Mouse (Mus musculus) heart, embryonic 14.5 days (tissue): Measurements from ENCODE around the gene E4f1. TPM values are rescaled to one million over a fixed set of nuclear protein-coding genes. Genes with fewer than 3 reads are reported as not detected.

ENCODE experiments used
- ATAC-seq: fragments of 200-750 bp; cut with Nextera tagmentation; 2 replicates; pipeline ENCODE4 v1.8.0; 2017; ENCODE audit warnings: low read depth, moderate TSS enrichment; ENCODE audit not compliant: insufficient number of reproducible peaks, insufficient read depth, low FRiP score
- H3K27ac ChIP-seq, 2 experiments: fragments of 200-500 bp in 1 of 2; fragments of 300-500 bp in 1 of 2; sonication (generic) in 1 of 2; replicated peaks in 1 of 2; 2 replicates each; pipeline ENCODE4 v1.5.1; 2012 to 2014; ENCODE audit warnings: low read depth in 2 of 2, low read length in 2 of 2, control low read depth in 1 of 2, mild to moderate bottlenecking in 1 of 2, mixed read lengths in 1 of 2; ENCODE audit not compliant: control insufficient read depth in 1 of 2, insufficient read depth in 1 of 2
- H3K27me3 ChIP-seq: fragments of 300-500 bp; sonication (generic); 2 replicates; pipeline ENCODE4 v1.6.1; 2014; ENCODE audit warnings: mild to moderate bottlenecking, low read length, control low read depth; ENCODE audit not compliant: control insufficient read depth, insufficient read depth
- H3K36me3 ChIP-seq: fragments of 300-500 bp; sonication (generic); 2 replicates; pipeline ENCODE4 v1.6.1; 2014; ENCODE audit warnings: mild to moderate bottlenecking, control low read depth, low read length, mixed read lengths; ENCODE audit not compliant: control insufficient read depth, insufficient read depth
- H3K4me1 ChIP-seq, 2 experiments: fragments of 200-500 bp in 1 of 2; fragments of 300-500 bp in 1 of 2; sonication (generic) in 1 of 2; 2 replicates each; pipeline ENCODE4 v1.6.1; 2012 to 2014; ENCODE audit warnings: low read length in 2 of 2, control low read depth in 1 of 2, mixed read lengths in 1 of 2; ENCODE audit not compliant: control insufficient read depth in 2 of 2, insufficient read depth in 2 of 2
- H3K4me2 ChIP-seq: fragments of 300-500 bp; sonication (generic); 2 replicates; pipeline ENCODE4 v1.6.1; 2014; ENCODE audit warnings: mild to moderate bottlenecking, low read length
- H3K4me3 ChIP-seq, 2 experiments: fragments of 200-500 bp in 1 of 2; fragments of 300-500 bp in 1 of 2; sonication (generic) in 1 of 2; 2 replicates each; pipeline ENCODE4 v1.5.1; 2012 to 2014; ENCODE audit warnings: low read length in 2 of 2, mild to moderate bottlenecking in 2 of 2, control low read depth in 1 of 2, low read depth in 1 of 2, moderate library complexity in 1 of 2; ENCODE audit not compliant: control insufficient read depth in 1 of 2, insufficient read depth in 1 of 2
- H3K9ac ChIP-seq: fragments of 300-500 bp; sonication (generic); 2 replicates; pipeline ENCODE4 v1.6.1; 2014; ENCODE audit warnings: mild to moderate bottlenecking, low read length
- H3K9me3 ChIP-seq: fragments of 300-500 bp; sonication (generic); 2 replicates; pipeline ENCODE4 v1.6.1; 2016; ENCODE audit warnings: low read length, control low read depth; ENCODE audit not compliant: control insufficient read depth
- WGBS: fragments of 180-500 bp; shearing (Covaris S2); extraction: QIAGEN DNeasy Blood & Tissue Kit; methylation state at CpG from one replicate; pipeline ENCODE4 v1.1.7; 2014; 5-methylcytosine and 5-hydroxymethylcytosine counted together
- polyA plus RNA-seq: library from polyadenylated mRNA; unstranded; fragments of >200 nt; fragmentation: Nextera tagmentation; extraction: Ambion mirVana; gene quantifications from 2 replicates; pipeline ENCODE4 v1.2.1, GENCODE M21; 2014

The E4f1 gene
- polyA plus RNA-seq, 1 experiment from 2014 or later: 16.0 TPM

- no peak overlapping the region for H3K9ac ChIP-seq
- H3K4me3 ChIP-seq: no peak overlapping the region
- WGBS: 90% methylated on average over 4 of the region's 4 CpGs
- peaks cover 3 to 4% of the 10 kb centered on the region in 2 experiments; a peak in 2 of 4 replicates for H3K4me1 ChIP-seq
- H3K36me3 ChIP-seq: peaks cover 77% of the 10 kb centered on the region
- H3K4me2 ChIP-seq: no peak overlapping the region
- H3K27me3 ChIP-seq: no peaks in the 10 kb centered on the region
- ATAC-seq: no peak
- H3K27ac ChIP-seq: no peak overlapping the region
- H3K9me3 ChIP-seq: no peaks in the 10 kb centered on the region
Observed at GRCm38 (mm10) chr17:24423114-24423513, 47.0 kb downstream of the E4f1 start.

GRCm38 (mm10) chr17:24416051-24416652, 54.0 kb downstream of the E4f1 start:
- peaks cover 56% of the 10 kb centered on the region for H3K36me3 ChIP-seq
- WGBS: 88% methylated on average over 3 of the region's 3 CpGs
- no peaks in the 10 kb centered on the region for H3K27me3 ChIP-seq
- ATAC-seq: no peak
- H3K9me3 ChIP-seq: no peaks in the 10 kb centered on the region
- peaks cover 4 to 35% of the 10 kb centered on the region in 2 experiments for H3K4me1 ChIP-seq
- H3K4me2 ChIP-seq: peak overlapping the region; percentile 75
- peak overlapping the region in 1 of 2 experiments; percentile 80; a peak in 3 of 4 replicates for H3K4me3 ChIP-seq
- H3K27ac ChIP-seq: no peak overlapping the region
- H3K9ac ChIP-seq: peak overlapping the region; percentile 89

- Histone ChIP-seq H3K9ac (peak overlapping the region; percentile 89), H3K9me3 (no peaks in the 10 kb centered on the region), H3K4me2 (peak overlapping the region; percentile 75), H3K4me1 (peaks cover 4 to 35% of the 10 kb centered on the region in 2 experiments), H3K27ac (peak overlapping the region; percentile 89 to 92), H3K36me3 (peaks cover 55% of the 10 kb centered on the region), H3K4me3 (peak overlapping the region; percentile 55 to 80), H3K27me3 (no peaks in the 10 kb centered on the region)
- no peak for ATAC-seq
- WGBS: under 1% methylated on average over 21 of the region's 21 CpGs
Observed at GRCm38 (mm10) chr17:24415011-24415410, 55.1 kb downstream of the E4f1 start.

GRCm38 (mm10) chr17:24414230-24414976, 55.7 kb downstream of the E4f1 start, which contains the start of gene Rnps1:
Gene Rnps1, plus strand, starts transcription at chr17:24414565.
- Histone ChIP-seq H3K9me3 (no peaks in the 10 kb centered on the region), H3K4me3 (peak within 1 kb of the TSS; percentile 58 to 80), H3K9ac (peak within 1 kb of the TSS; percentile 89), H3K27me3 (no peaks in the 10 kb centered on the region), H3K27ac (peak within 1 kb of the TSS; percentile 92 to 93), H3K36me3 (peaks cover 55% of the 10 kb centered on the region), H3K4me2 (peak within 1 kb of the TSS; percentile 75), H3K4me1 (peaks cover 4 to 35% of the 10 kb centered on the region in 2 experiments)
- under 1% methylated on average over 58 of the region's 64 CpGs for WGBS
- ATAC-seq: peak; percentile 92

- H3K27me3 ChIP-seq: no peaks in the 10 kb centered on the region
- peak overlapping the region; percentile 84 for H3K9ac ChIP-seq
- peaks cover 55% of the 10 kb centered on the region for H3K36me3 ChIP-seq
- peaks cover 4 to 35% of the 10 kb centered on the region in 2 experiments for H3K4me1 ChIP-seq
- H3K4me3 ChIP-seq: peak overlapping the region; percentile 58 to 80
- no peaks in the 10 kb centered on the region for H3K9me3 ChIP-seq
- ATAC-seq: no peak
- peak overlapping the region; percentile 75 for H3K4me2 ChIP-seq
- H3K27ac ChIP-seq: peak overlapping the region; percentile 92 to 93
- 26% methylated on average over 22 of the region's 22 CpGs for WGBS
Observed at GRCm38 (mm10) chr17:24413557-24414211, 56.4 kb downstream of the E4f1 start.

GRCm38 (mm10) chr17:24407116-24407803, 62.9 kb downstream of the E4f1 start:
- Histone ChIP-seq H3K4me2 (no peak overlapping the region), H3K36me3 (peaks cover 76% of the 10 kb centered on the region), H3K4me1 (no peaks in the 10 kb centered on the region), H3K9ac (no peak overlapping the region), H3K27ac (no peak overlapping the region), H3K27me3 (no peaks in the 10 kb centered on the region), H3K4me3 (no peak overlapping the region), H3K9me3 (no peaks in the 10 kb centered on the region)
- WGBS: 85% methylated on average over 12 of the region's 12 CpGs
- ATAC-seq: no peak

- no peaks in the 10 kb centered on the region for H3K9me3 ChIP-seq
- H3K4me3 ChIP-seq: no peak overlapping the region
- no peak overlapping the region for H3K9ac ChIP-seq
- H3K27me3 ChIP-seq: no peaks in the 10 kb centered on the region
- H3K27ac ChIP-seq: no peak overlapping the region
- WGBS: 71% methylated on average over 3 of the region's 3 CpGs
- no peak overlapping the region for H3K4me2 ChIP-seq
- ATAC-seq: 0 out of 2 replicates have a peak, but pooled peaks have one; percentile 21
- no peaks in the 10 kb centered on the region for H3K4me1 ChIP-seq
- peaks cover 61% of the 10 kb centered on the region for H3K36me3 ChIP-seq
Observed at GRCm38 (mm10) chr17:24402371-24402770, 67.7 kb downstream of the E4f1 start.
